Mouse (Mus musculus) fat pad, adult 2 months (tissue): ENCODE measurements around the gene Oca2.
A peak's percentile ranks its signal among the peaks of the same experiment; 100 is the strongest.

ENCODE experiments used
- DNase-seq: peaks from one replicate; pipeline ENCODE4 v3.0.0-alpha.2; 2011; ENCODE audit warnings: low read depth, low spot score; ENCODE audit errors: extremely low read depth

Gene Oca2

GRCm38 (mm10) chr7:56381750-56382421, 142.3 kb downstream of the Oca2 start:
- DNase-seq: no peak

- DNase-seq: no peak
Observed at GRCm38 (mm10) chr7:56382706-56383105, 143.1 kb downstream of the Oca2 start.

DNA sequence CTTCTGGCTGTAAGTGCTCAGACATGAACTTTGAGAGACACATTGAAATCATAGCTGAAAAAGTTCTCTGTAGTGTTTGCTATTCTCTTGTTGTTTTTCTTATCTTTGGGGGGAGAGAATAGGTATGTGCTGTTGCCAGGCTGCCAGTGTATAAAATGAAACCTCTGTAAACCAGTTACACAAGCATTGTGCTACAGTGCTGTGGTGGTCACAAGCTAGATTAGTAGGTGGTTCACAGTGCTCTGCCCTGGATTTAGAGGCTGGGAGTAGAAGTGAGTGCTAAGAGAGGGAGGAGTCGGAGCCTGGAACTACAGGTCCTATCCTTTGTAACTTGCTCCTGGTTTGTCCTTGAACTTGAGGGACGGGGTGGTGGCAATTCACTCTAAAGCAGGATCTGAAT, 148.7 kb downstream of the Oca2 start:
- no peak for DNase-seq

- no peak for DNase-seq
Observed at GRCm38 (mm10) chr7:56418182-56418836, 178.7 kb downstream of the Oca2 start.

DNA sequence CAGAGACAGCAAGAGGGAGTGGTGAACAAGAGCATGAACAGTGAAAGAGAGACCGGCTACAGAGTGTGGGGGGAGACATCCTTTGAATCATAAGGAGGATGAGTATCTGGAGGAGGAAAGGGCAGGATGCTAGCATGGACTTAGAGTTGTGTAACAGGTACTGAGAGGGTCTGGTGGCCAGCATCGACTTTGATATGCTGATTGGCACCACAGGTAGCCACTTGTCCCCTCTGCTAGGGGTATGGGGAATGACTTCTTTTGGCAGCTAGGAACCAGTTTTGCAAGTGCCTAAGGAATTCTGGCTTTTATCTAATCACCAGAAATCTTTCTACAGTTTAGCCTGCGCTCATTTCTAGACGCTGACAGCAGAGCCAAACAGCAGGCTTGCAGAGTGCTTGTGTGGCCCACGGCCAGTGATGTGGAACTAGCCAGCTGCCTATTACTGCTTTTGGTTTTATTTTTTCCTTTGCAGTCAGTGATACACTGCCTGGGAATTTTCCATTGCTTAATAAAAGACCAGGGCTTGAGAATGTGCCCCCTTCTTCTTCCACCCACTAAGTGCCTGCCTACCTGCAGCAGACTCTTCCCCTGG, 179.8 kb downstream of the Oca2 start:
- no peak for DNase-seq

DNA sequence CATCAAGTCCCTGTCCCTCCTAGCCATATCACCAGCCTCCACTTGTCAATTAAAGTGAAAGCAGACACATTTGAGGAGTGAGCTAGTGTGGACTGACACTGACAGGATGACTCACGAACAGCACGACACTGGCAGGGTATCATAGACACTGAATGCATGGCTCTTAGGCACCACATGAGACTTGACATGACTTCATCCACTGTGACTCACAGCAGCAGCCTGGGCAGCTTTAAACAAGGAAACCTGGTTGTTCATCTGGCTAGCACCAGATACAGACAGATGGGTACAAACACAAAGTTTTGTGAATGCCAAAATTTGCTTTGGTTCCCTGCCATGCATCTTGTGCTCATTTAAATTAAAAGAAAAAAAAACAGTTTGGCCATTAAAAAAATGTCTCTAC, 182.4 kb downstream of the Oca2 start:
- DNase-seq: no peak

DNA sequence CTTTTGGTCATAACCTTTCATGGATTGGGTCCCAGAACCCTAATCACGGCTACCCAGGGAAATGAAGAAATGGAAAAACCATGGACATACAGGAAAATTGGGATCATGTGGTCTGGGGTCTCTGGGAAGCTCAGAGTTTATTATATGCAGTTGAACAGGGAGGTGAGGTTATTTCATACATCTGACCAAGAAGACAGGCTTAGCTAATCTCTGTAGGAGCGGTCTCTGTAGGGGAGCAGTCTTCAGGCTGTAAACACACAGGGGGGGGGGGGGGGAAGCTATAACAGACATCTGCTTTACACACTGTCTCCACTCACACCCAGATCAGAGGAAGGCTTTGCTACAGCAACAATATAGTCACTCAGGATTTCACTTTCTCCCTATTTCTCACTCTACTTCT, 184.0 kb downstream of the Oca2 start:
- no peak for DNase-seq

GRCm38 (mm10) chr7:56460814-56461520, 221.4 kb downstream of the Oca2 start:
- DNase-seq: no peak

- DNase-seq: no peak
Observed at GRCm38 (mm10) chr7:56498242-56498641, 258.7 kb downstream of the Oca2 start.

GRCm38 (mm10) chr7:56499319-56499718, 259.8 kb downstream of the Oca2 start:
- DNase-seq: no peak

- no peak for DNase-seq
Observed at GRCm38 (mm10) chr7:56499767-56500166, 260.2 kb downstream of the Oca2 start.

GRCm38 (mm10) chr7:56500438-56500837, 260.9 kb downstream of the Oca2 start:
- no peak for DNase-seq

GRCm38 (mm10) chr7:56518581-56518980, 279.0 kb downstream of the Oca2 start:
- DNase-seq: no peak

- DNase-seq: no peak
Observed at GRCm38 (mm10) chr7:56519741-56520140, 280.2 kb downstream of the Oca2 start.

DNA sequence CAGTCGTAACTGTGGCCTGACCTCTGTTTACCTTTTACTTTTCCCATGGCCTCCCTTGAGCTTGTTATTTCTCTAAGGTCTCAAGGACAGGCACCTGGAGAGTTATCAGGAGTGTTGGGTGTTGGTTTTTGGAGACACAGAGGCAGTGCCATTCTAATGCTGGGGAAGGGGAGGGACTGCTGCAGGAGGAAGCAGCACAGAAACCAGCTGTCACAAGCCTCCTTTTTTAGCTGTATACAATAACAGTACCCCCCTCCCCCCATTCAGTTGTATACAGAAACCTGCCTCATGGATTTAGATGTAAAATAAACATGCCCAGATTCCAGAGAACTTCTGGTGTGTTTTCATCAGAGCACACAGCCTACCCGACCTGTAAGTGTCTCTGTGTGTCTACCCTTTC, 295.3 kb downstream of the Oca2 start:
- DNase-seq: no peak

- DNase-seq: peak; percentile 78
Observed at GRCm38 (mm10) chr7:56549226-56549625, 309.7 kb downstream of the Oca2 start.

- DNase-seq: no peak
Observed at GRCm38 (mm10) chr7:56551804-56552203, 312.2 kb downstream of the Oca2 start.
